Mouse (Mus musculus) heart, embryonic 14.5 days (tissue): ENCODE data around the gene Pir. TPM values are rescaled to one million over a fixed set of nuclear protein-coding genes. Genes with fewer than 3 reads are reported as not detected.
A peak's percentile ranks its signal among the peaks of the same experiment; 100 is the strongest.

Experiments used
- ATAC-seq: fragments of 200-750 bp; cut with Nextera tagmentation; 2 replicates; pipeline ENCODE4 v1.8.0; 2017; ENCODE audit warnings: low read depth, moderate TSS enrichment; ENCODE audit not compliant: insufficient number of reproducible peaks, insufficient read depth, low FRiP score
- H3K27ac ChIP-seq, 2 experiments: fragments of 200-500 bp in 1 of 2; fragments of 300-500 bp in 1 of 2; sonication (generic) in 1 of 2; replicated peaks in 1 of 2; 2 replicates each; pipeline ENCODE4 v1.5.1; 2012 to 2014; ENCODE audit warnings: low read depth in 2 of 2, low read length in 2 of 2, control low read depth in 1 of 2, mild to moderate bottlenecking in 1 of 2, mixed read lengths in 1 of 2; ENCODE audit not compliant: control insufficient read depth in 1 of 2, insufficient read depth in 1 of 2
- H3K27me3 ChIP-seq: fragments of 300-500 bp; sonication (generic); 2 replicates; pipeline ENCODE4 v1.6.1; 2014; ENCODE audit warnings: mild to moderate bottlenecking, low read length, control low read depth; ENCODE audit not compliant: control insufficient read depth, insufficient read depth
- H3K36me3 ChIP-seq: fragments of 300-500 bp; sonication (generic); 2 replicates; pipeline ENCODE4 v1.6.1; 2014; ENCODE audit warnings: mild to moderate bottlenecking, control low read depth, low read length, mixed read lengths; ENCODE audit not compliant: control insufficient read depth, insufficient read depth
- H3K4me1 ChIP-seq, 2 experiments: fragments of 200-500 bp in 1 of 2; fragments of 300-500 bp in 1 of 2; sonication (generic) in 1 of 2; 2 replicates each; pipeline ENCODE4 v1.6.1; 2012 to 2014; ENCODE audit warnings: low read length in 2 of 2, control low read depth in 1 of 2, mixed read lengths in 1 of 2; ENCODE audit not compliant: control insufficient read depth in 2 of 2, insufficient read depth in 2 of 2
- H3K4me2 ChIP-seq: fragments of 300-500 bp; sonication (generic); 2 replicates; pipeline ENCODE4 v1.6.1; 2014; ENCODE audit warnings: mild to moderate bottlenecking, low read length
- H3K4me3 ChIP-seq, 2 experiments: fragments of 200-500 bp in 1 of 2; fragments of 300-500 bp in 1 of 2; sonication (generic) in 1 of 2; 2 replicates each; pipeline ENCODE4 v1.5.1; 2012 to 2014; ENCODE audit warnings: low read length in 2 of 2, mild to moderate bottlenecking in 2 of 2, control low read depth in 1 of 2, low read depth in 1 of 2, moderate library complexity in 1 of 2; ENCODE audit not compliant: control insufficient read depth in 1 of 2, insufficient read depth in 1 of 2
- H3K9ac ChIP-seq: fragments of 300-500 bp; sonication (generic); 2 replicates; pipeline ENCODE4 v1.6.1; 2014; ENCODE audit warnings: mild to moderate bottlenecking, low read length
- H3K9me3 ChIP-seq: fragments of 300-500 bp; sonication (generic); 2 replicates; pipeline ENCODE4 v1.6.1; 2016; ENCODE audit warnings: low read length, control low read depth; ENCODE audit not compliant: control insufficient read depth
- WGBS: fragments of 180-500 bp; shearing (Covaris S2); extraction: QIAGEN DNeasy Blood & Tissue Kit; methylation state at CpG from one replicate; pipeline ENCODE4 v1.1.7; 2014; 5-methylcytosine and 5-hydroxymethylcytosine counted together
- polyA plus RNA-seq: library from polyadenylated mRNA; unstranded; fragments of >200 nt; fragmentation: Nextera tagmentation; extraction: Ambion mirVana; gene quantifications from 2 replicates; pipeline ENCODE4 v1.2.1, GENCODE M21; 2014

Pir gene
- polyA plus RNA-seq, 1 experiment from 2014 or later, result 8.0 TPM

DNA sequence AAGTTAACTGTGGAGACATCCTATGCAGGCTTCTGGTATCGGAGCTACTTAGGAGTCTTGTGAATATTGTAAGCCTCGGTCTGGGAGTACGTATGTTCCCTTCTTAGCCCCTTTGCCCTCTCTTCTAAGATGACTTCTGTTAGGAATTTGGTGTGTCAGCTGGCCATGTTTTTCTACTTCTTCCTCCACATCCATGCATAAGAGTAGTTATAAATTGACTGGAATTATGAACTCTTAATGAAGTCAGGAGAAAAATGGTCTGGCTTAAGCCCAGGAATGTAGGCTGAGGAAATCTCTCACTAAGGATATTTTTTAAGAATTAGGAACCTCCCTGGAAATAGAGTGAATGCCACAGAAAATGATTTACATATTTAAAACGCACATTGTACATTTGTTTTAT, 69.4 kb downstream of the Pir start:
- Histone ChIP-seq H3K9ac (no peak overlapping the region), H3K27me3 (no peaks in the 10 kb centered on the region), H3K4me1 (no peaks in the 10 kb centered on the region), H3K9me3 (no peaks in the 10 kb centered on the region), H3K27ac (no peak overlapping the region), H3K36me3 (no peaks in the 10 kb centered on the region), H3K4me2 (no peak overlapping the region), H3K4me3 (no peak overlapping the region)
- no peak for ATAC-seq
- 80% methylated on average over 4 of the region's 4 CpGs for WGBS

DNA sequence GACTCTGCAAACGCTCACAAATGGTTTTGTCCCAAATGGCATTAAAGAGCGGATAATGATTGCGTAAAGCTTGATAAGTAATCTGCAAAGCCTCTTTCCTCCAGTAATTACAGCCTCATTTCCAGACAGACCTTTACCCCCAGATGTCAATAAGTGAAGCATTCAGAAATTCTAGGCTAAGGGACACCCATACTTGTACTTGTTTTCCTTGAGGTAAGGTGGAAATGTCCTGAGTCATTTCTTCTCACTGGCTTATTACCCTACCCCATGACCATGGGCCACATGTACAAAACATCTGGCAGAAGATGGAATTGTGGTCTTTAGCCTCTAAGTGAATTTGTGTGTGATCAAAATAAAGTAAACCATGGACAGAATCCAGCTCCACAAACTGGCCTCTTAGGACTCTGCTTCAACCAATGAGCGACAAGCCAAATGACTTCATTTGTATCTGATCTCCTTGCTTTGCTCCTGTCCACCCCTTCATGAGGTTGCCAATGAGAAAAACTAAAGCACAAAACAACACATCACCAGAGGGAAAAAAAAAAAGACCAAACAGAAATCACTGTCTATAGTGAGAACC, 76.3 kb downstream of the Pir start:
- Histone ChIP-seq H3K4me2 (no peak overlapping the region), H3K27me3 (no peaks in the 10 kb centered on the region), H3K27ac (no peak overlapping the region), H3K9me3 (no peaks in the 10 kb centered on the region), H3K36me3 (no peaks in the 10 kb centered on the region), H3K9ac (no peak overlapping the region), H3K4me3 (no peak overlapping the region), H3K4me1 (no peaks in the 10 kb centered on the region)
- ATAC-seq, result no peak
- 75% methylated on average over 4 of the region's 4 CpGs for WGBS

DNA sequence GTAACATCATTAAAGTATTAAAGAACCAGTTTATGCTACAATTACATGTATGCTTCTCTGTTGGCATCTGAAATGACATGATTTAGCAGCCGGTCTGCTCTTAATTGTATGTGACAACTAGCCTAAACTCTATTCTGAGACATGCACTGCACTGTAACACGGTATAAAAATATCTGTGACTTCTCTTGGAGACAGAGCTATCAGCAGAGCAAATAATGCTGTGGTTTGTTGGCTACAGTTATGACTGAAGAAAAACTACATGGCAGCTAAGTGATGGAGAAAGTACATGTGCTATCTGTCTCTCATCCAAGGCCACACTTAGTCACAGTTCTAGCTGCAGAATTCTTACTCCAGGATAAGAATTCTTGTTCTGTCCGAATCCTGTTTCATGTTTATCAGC, 79.8 kb downstream of the Pir start:
- Histone ChIP-seq H3K4me2 (no peak overlapping the region), H3K4me1 (no peaks in the 10 kb centered on the region), H3K27ac (no peak overlapping the region; a peak in 1 of 4 replicates), H3K27me3 (no peaks in the 10 kb centered on the region), H3K9ac (no peak overlapping the region), H3K4me3 (no peak overlapping the region), H3K36me3 (no peaks in the 10 kb centered on the region), H3K9me3 (no peaks in the 10 kb centered on the region)
- no peak for ATAC-seq
- 45% methylated on average over 3 of the region's 3 CpGs for WGBS

DNA sequence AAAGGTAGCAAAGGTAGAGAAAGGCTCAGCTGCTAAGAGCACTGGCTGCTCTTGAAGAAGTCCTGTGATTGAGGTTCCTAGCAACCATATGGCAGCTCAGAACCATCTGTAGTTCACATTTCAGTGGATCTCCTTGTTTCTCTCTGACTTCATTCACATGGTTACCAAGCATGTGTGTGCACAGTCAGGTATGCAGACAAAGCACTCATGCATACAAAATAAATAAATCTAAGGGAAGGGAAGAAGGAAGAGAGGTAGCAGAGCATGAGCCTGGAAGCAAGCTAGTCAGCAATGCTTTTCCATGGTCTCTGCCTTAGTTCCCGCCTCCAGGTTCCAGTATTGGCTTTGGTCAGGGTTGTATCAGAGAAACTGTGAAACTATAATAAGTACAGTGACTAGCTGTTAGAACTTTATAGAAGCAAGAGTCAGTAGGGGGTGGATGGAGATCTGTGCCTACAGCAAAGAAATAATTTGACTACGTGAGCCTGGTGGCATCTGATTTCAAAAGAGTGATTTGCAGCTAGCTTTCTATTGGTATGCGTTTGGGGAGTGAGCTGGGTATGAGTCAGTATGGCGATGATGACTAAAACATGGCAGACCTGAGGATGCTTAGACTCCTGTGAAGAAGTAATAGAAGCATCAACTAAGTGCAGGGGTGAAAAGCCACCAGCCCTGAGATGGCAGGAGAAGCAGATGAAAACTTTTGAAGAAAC, 96.1 kb downstream of the Pir start:
- Histone ChIP-seq H3K4me2 (no peak overlapping the region), H3K27me3 (no peaks in the 10 kb centered on the region), H3K4me3 (no peak overlapping the region), H3K27ac (no peak overlapping the region), H3K9ac (no peak overlapping the region), H3K4me1 (no peaks in the 10 kb centered on the region), H3K36me3 (no peaks in the 10 kb centered on the region), H3K9me3 (no peaks in the 10 kb centered on the region)
- ATAC-seq, result no peak
- WGBS, result 80% methylated on average over 4 of the region's 4 CpGs

DNA sequence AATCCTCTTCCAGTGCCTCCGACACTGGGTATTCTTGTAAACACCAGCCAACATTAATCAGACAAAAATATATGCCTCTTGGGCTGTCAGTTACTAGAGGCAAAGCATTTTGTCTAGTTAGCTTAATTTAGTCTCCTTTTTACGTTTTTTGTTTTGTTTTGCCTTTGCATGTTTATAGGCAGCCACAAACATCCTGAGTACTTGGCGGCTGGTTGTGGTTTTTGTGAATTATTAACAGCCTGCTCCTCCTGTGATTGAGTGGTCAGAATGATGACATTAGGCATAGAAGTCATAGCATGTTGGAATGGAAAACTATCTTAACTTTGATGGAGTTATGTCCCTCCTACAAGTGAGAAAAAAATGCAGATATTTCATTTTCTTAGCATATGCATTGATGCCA, 101.4 kb downstream of the Pir start:
- Histone ChIP-seq H3K4me2 (no peak overlapping the region), H3K27me3 (no peaks in the 10 kb centered on the region), H3K9me3 (no peaks in the 10 kb centered on the region), H3K4me3 (no peak overlapping the region), H3K9ac (no peak overlapping the region), H3K27ac (no peak overlapping the region), H3K4me1 (no peaks in the 10 kb centered on the region), H3K36me3 (no peaks in the 10 kb centered on the region)
- 77% methylated on average over 3 of the region's 3 CpGs for WGBS
- no peak for ATAC-seq

DNA sequence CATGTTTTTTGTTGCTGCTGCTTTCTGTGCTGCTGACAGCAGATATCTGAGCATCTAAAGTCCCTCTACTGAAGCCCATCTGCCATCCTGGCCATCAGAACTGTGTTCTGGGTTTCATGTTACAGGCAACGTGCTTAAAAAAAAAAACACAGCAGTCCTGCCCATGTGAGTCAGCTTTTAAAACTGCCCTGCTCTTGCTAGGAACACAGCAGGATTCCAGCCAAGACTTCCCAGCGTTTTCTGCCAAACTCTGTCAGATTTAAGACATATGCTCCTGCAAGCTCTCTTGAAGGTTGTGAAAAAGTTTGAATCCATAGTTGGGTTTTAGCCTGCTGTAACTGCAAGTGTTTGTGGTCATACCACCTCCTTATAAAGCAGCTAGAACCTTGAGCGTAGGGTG, 103.9 kb downstream of the Pir start, which contains the start of gene Vegfd:
Gene Vegfd, plus strand, starts transcription at position 298 of the 400 bp plus-strand sequence.
- H3K4me3 ChIP-seq, result no peak within 1 kb of the TSS

DNA sequence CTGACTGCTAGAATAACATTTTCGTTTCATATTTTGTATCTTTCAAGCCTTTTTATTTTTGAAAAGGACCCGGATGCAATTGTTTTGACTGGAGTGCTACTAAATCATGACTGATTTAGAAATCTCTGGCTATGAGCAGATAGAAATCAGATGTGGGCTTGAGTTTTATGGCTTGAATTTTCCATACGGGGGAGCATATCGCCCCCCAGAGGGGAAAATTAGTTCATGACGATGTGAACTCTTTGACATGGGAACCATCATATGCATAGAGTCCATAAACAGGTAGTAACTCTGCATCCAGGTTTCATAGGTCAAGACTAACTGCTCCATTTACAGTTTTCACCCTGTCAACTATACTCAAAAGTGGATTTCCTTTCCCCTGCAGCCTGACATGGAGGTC, 105.4 kb downstream of the Pir start:
- H3K27ac ChIP-seq, result no peak overlapping the region
- WGBS, result 51% methylated on average over 5 of the region's 5 CpGs
- H3K4me3 ChIP-seq, result no peak overlapping the region
- H3K9me3 ChIP-seq, result no peaks in the 10 kb centered on the region
- H3K4me2 ChIP-seq, result no peak overlapping the region
- H3K9ac ChIP-seq, result no peak overlapping the region
- H3K4me1 ChIP-seq, result no peaks in the 10 kb centered on the region
- ATAC-seq, result no peak
- no peaks in the 10 kb centered on the region for H3K27me3 ChIP-seq
- no peaks in the 10 kb centered on the region for H3K36me3 ChIP-seq

More for the DNA sequence above, 103.9 kb downstream of the Pir start, which contains the start of gene Vegfd:
- Histone ChIP-seq H3K4me2 (peak within 1 kb of the TSS; percentile 23; the same call in 1 of the 2 replicates), H3K27ac (peak within 1 kb of the TSS in 1 of 2 experiments; percentile 33; a peak in 2 of 4 replicates), H3K27me3 (no peaks in the 10 kb centered on the region), H3K9me3 (no peaks in the 10 kb centered on the region), H3K9ac (no peak within 1 kb of the TSS), H3K36me3 (no peaks in the 10 kb centered on the region), H3K4me1 (no peaks in the 10 kb centered on the region)
- no peak for ATAC-seq
- 20% methylated on average over 3 of the region's 3 CpGs for WGBS
